Mouse (Mus musculus): ENCODE measurements around the gene Tlnrd1. TPM values are rescaled to one million over a fixed set of nuclear protein-coding genes. Genes with fewer than 3 reads are reported as not detected.

Gene Tlnrd1
- polyA plus RNA-seq (2012; ENCODE audit: low replicate concordance), result 23.1 and 50.5 TPM in 2 replicates

DNA sequence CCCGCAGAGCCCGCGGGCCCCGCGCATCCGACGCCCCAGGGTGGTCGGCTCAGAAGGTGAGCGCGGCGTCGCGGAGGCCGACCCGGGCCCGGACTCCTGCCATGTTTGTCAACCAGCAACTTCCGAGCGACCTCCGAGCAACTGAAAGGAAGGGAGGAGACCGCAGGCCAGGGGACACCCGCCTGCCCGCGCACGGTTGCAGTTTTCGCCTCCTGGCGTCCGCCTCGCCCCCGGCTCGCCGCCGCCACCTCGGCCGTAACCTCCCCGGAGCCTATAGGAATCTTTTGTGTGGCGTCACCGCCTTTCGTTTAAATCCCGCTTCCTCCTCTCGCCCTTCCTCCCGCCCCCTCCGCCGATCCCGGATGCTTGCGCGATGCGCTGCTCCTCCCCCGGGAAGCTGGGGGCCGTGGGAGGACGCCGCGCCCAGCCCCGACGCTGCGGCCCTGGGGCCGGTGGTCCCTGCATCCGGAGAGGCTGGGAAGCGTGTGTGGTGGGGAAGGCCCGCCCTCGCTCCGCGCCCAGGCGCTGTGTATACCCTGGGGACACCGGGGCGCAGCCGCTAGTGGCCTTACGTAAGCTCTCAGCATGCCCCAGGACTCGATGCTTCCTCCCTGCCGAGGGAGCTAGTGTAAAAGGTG lies at the start of gene Tlnrd1, which contains the start of gene Mesd:
Tlnrd1 (minus strand) TSS at position 285 of the 638 bp plus-strand sequence.
Mesd (plus strand) TSS at position 446 of the 638 bp plus-strand sequence.

Other genes with a start within 250 kb of the Tlnrd1 start
- gene Il16, start 138.6 kb downstream of the Tlnrd1 start, polyA plus RNA-seq (2012; ENCODE audit: low replicate concordance), result 32.2 and 115 TPM in 2 replicates
- gene Cfap161, start 89.4 kb downstream of the Tlnrd1 start, polyA plus RNA-seq (2012; ENCODE audit: low replicate concordance), result not detected in 2 replicates
- gene Mesd, start 161 bp upstream of the Tlnrd1 start, polyA plus RNA-seq (2012; ENCODE audit: low replicate concordance), result 6.8 and 32.6 TPM in 2 replicates
- 0.11 TPM in 1 of 2 replicates, not detected in the other for gene Cemip, start 202.2 kb upstream of the Tlnrd1 start, polyA plus RNA-seq (2012; ENCODE audit: low replicate concordance)

All from hematopoietic multipotent progenitor cell, adult 10-12 weeks (in vitro differentiated cells).